Mouse (Mus musculus) thymus, postnatal 36 days (tissue): ENCODE measurements around the gene Tgtp2.

Experiments used
- DNase-seq, 2 experiments: peaks; one replicate each; pipeline ENCODE4 v3.0.0; 2022; ENCODE audit warnings: mixed read lengths in 2 of 2

Tgtp2 gene

DNA sequence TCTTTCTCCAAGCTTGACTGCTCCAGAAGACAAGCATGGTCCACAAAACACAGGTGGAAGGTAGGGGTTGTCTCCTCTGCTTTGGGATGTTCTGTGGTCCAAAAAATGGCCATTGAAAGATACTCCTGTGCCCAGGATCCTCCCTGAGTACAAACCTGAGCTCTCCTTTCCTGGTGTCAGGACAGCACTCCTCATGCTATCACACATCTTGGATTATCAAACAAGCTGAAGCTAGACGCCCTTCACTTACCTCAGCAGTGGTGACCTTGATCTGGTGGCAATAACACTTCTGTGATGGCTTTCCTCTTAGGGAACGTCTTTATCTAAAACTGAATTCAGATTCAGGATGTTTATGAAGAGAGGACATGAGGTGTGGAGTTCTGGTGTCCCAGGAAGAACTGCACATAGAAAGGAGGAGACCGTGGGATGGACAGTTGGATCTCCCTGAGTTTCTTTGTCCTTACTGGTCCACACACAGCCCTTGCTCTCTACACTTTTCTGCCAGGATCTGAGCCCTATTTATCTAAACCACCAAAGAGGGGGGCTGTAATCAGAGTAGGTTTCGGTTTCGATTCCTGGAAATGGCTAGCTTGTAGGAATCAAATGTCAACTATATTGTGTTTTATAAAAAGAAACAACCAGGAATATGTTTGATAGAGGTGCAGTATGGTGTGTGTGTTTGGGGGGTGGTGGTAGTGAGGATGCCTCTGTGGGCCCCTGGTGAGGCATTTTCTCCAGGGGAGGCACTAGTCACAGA is at the start of gene Tgtp2:
Tgtp2 (minus strand) TSS at position 494 of the 757 bp plus-strand sequence.
- DNase-seq: peak in 1 of 2 experiments; percentile 7

DNA sequence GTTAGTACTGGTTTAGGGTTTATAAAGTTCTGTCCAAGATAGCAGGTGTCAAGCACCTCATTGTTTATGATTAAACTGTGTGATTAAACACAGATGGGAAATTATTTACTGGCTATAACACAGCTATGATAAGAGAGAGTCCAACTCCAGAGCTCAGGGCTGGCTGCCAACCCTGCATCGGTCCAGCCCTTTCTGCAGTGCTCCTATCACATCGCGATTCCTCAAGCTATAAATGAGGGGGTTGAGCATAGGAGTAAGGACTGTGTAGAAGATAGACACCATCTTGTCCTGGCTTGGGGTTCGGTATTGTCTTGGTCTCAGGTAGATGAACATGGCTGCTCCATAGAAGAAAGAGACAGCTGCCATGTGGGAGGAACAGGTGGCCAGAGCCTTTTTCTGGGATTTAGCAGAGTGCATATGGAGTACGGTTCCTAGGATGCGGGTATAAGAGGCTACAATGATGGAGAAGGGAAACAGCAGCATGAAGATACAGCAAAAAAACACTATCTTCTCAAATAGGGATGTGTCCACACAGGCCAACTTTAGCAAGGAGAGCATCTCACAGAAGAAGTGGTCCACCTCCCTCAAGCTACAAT is 48.7 kb upstream of the Tgtp2 start:
- DNase-seq: no peak

DNA sequence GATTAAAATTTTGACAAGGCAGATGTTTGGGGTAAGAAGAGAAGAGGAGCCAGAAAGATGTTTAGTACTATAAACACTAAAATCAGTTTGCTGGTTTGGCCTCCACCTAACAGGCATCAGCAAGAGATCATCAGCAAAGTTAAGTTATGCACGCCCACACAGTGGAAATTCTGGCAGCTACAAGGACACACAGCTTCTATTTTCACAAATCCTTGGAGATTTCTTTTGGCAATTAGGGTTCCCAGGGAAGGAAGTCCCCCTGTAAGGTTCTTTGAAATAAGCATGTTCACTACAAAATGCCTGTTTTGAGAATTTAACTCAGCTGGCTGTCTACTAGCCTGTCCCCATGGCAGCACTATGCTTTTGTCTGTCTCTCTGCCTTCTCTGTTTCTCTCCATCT is 47.0 kb upstream of the Tgtp2 start:
- no peak for DNase-seq

DNA sequence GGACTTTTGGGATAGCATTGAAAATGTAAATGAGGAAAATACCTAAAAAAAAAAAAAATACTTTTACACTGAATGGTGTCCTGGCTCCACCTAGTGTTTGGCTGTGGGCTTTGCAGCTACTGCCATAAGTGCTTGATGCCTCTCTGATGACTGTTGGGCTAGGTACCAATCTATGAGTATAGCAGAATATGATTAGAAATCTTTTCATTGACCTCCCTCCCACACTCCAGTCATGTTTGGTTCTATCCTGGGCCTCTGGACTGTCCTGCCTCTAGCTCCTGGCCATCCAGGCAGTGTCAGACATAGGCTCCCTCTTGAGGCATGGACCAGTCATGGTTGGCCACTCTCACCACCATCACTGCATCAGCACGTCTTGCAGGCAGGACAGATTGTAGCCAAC is 44.8 kb upstream of the Tgtp2 start:
- DNase-seq: peak; percentile 46 to 50

DNA sequence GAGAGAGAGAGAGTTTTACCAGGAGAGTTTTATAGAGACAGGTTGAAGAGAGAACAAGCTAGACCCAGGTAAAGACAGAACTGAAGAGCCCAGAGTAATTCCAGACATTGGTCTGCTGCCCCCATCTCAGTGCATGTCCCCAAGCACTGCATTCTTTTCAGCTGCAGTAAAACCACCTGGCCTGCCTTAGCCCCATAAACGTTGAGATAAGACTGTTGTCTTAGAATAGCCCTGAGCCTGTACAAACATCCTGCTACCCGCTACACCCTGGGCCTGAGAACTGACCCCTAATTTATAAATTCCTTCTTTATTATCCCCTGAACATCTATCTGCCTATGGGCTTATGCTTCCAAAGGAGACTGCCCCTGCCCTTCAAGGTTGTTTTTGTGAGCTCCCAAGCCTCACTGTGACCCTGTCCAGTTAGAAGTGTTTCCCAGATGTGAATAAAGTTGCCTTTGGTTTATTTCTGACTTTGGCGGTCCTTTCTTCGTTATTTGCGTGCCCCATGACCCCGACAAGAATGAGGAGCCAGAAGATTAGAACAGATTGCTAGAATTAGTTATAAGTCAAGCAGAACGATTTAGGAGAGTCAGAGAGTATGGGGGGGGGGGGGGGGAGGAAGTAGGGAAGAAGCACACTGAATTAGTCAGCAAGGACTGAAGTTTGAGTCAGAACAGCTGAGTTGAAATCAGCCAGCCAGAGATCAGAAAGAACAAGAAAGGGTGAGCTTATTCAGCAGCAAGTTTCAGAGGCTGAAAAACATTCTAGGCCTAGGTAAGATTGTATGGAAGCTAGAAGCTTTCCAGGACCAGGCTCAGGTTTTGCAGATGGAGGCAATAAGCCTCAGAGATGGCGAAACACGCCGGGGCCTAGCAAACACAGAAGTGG is 43.9 kb upstream of the Tgtp2 start:
- no peak for DNase-seq

DNA sequence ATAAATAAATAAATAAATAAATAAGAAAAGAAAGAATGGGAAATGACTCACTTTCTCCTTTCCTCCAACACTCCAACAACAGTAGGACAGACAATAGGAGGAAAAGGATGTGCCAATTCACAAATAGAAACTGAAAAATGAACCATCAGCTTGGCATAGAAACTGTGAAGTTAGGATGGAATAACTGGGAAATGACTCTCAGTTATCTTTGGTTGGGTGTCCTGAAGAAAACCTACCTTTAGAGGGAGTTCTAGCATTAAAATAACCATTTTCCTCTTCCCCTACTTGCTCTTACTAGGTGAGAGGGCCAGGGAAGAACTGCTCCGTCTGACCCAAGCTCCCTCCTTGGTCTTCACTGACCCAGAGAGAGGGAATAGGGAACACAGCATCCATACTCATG is 41.7 kb upstream of the Tgtp2 start:
- no peak for DNase-seq

DNA sequence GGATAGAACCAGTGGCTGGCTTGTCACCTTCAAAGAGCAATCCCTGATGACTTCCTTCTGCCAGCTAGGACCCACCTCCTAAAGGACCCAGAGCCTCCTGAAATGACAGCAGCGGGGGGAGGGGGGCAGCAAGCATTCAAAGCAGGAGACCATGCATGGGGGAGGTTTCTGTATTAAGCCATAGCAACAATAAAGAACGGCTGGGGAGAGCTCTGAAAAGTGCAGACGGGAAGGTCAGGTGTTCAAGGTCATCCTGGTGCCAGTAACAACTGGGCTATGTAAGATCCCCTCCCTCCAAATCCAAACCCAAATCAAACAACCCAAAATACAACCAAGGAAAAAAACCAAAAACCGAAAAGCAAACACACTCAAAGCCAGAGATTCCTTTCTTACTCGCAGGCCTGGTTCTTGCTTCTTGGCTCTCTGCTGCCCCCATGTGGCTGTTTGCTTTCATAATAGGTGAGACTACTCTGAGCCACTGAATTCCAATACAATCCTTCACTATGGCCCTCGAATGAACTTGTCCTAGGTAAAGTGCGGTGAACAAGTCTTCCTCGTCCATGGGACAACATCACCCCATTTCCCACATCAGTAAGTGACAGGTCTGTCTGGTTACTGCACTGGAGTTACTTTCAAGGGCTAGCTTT is 39.2 kb upstream of the Tgtp2 start:
- peak; percentile 85 to 90 for DNase-seq

DNA sequence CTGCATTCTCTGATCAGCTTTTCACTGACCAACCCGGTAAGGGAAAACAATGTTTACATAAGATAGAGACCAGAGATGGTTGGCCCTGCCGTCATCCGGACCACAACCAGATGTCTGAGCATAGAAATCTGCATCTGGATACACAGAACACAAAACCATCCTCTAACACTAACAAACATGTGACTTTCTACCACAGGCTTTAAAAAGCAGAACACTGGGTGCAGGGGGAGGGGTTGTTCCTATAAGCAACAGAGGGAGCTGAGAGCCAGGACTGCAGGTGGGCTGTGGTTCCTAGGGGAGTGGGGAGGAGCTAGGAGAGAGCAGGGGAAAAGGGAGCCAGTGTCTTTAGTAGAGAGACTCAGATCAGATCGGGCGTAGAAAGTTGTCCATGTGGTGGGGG is 37.5 kb upstream of the Tgtp2 start:
- peak; percentile 53 to 71 for DNase-seq

DNA sequence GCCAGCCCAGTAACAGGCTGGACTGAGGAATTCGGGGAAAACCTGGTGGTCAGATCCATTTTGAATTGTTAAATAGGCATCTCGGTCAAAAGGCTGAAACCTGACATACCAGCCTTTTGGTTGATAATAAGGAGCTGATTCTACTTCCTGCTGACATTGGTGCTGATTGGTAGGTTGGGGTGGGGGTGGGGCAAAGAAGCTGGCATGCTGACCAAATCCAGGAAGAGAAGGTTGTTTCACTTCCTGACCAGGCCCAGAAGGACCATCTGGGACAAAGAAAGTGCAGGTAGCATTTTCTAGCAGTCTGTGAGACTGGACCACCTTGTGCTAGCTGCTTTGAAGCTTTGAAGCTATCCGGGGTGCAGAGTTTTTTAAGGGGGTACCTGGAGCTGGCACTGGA is 36.4 kb upstream of the Tgtp2 start:
- no peak for DNase-seq

DNA sequence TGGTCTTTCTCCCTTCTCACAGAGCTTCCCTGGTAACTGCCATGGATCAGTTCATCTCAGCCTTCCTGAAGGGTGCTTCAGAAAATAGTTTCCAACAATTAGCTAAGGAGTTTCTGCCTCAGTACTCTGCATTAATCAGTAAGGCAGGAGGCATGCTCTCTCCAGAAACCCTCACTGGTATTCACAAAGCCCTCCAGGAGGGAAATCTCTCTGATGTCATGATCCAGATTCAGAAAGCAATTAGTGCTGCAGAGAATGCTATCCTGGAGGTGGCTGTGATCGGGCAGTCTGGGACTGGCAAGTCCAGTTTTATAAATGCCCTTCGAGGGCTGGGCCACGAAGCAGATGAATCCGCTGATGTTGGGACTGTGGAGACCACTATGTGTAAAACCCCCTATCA is 31.4 kb upstream of the Tgtp2 start:
- no peak for DNase-seq

DNA sequence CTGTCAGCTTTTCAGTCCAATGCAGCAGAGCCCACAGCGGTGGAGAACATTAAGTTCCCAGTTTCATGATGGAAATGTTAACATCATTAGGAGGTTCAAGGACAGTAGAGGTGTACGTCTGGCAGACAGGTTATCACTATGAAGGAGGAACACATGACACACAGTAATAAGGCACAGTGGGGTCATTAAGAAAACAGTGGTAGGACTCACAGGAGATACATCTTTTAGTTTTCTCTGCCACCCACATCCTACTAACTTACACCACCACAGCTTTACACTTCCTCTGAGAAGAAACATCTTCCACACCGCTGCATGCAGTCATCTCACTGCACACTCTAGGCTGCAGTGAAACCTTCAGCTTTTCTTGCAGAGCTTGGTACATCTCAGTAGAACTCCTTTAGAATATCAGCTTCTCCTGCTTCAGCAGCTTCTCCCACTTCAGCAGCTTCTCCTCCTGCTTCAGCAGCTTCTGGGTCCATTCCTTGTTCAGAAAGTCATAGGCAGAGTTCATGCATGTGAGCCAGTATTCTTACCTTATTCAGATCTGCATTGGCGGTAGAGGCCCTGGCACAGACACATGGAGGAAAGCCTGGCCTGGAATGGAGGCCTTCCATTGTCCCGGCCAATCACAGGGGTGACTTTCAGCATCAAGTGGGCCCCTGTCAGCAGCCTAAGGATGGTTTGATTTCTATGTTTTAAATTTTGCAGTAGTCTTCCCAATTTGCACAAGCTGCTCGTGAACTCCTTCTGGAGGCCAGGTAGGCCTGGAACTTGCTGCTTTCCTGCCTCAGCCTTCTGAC is 30.1 kb upstream of the Tgtp2 start:
- DNase-seq: peak; percentile 60 to 67

DNA sequence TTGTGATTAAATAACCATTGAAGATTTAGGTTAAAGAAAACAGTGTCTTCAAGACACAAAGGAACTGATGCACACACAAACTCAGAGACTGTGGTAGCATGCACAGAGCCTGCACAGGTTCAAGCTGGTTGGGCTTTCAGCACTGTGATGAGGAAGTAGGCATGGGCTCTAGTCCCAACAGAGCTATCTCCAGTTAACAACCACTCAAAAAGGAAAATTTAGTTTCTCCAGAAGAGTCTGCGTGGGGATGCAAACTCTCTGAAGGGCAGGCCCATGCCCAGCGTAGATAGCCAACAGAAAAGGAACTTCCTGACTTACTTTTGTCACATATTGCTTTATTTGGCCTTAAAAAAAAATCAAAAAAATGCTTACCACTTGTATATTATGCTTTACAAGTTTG is 28.8 kb upstream of the Tgtp2 start:
- DNase-seq: peak in 1 of 2 experiments; percentile 34

DNA sequence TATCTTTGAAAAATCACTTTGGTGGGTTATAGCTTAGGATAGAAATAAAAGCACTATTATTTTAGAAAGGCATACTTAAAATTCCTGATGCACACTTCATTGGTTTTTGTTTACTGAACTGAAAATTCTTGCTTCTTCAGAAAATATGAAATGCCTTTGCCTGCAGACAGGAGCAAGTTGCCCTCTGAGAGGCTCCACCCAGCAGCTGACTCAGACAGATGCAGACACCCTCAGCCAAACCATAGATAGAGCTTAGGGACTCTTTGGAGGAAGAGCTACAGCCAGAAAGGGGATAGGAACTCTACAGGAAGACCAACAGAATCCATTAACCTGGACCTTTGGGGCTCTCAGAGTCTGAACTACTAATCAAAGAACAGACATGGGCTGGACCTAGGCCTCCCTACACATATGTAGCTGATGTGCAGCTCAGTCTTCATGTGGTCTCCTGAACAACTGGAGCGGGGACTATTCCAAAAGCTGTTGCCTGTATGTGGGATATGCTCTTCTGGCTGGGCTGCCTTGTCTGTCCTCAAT is 28.1 kb upstream of the Tgtp2 start:
- peak in 1 of 2 experiments; percentile 42 for DNase-seq

DNA sequence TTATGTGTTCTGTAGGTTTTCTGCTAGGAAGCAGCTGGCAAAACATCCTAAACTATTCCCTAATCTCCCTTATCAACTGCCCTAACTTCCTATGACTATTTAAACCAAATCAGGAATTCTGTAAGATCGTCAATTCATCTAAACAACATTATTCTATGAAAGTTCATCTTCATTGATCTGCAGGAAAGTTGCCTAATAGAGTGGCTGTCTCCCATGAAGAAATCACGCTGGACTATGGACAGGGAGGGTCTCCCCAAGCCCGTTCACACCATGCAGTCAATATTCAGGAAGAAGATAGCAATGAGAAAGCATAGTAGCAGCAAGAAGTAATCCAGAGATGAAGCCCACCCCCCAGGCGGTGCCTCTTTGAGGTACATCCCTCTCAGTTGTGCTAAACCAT is 27.2 kb upstream of the Tgtp2 start:
- DNase-seq: no peak

DNA sequence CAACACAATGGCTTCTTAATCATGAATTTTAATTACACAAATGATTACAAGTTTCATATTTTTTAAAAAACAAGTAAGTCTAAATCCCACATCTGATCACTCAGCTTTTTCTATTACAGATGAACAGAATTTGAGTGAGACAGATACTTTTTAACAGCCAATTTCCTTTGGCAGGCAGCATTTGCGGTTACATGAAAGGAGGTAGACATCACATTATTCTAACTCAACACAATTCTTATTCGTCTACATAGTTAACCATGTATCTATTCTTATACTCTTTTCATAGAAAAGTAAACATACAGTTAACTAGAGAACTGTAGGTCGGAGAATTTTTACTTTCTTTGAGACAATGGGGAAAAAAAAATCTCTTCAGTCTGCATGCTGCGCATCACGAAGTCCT is 26.5 kb upstream of the Tgtp2 start:
- DNase-seq: no peak

DNA sequence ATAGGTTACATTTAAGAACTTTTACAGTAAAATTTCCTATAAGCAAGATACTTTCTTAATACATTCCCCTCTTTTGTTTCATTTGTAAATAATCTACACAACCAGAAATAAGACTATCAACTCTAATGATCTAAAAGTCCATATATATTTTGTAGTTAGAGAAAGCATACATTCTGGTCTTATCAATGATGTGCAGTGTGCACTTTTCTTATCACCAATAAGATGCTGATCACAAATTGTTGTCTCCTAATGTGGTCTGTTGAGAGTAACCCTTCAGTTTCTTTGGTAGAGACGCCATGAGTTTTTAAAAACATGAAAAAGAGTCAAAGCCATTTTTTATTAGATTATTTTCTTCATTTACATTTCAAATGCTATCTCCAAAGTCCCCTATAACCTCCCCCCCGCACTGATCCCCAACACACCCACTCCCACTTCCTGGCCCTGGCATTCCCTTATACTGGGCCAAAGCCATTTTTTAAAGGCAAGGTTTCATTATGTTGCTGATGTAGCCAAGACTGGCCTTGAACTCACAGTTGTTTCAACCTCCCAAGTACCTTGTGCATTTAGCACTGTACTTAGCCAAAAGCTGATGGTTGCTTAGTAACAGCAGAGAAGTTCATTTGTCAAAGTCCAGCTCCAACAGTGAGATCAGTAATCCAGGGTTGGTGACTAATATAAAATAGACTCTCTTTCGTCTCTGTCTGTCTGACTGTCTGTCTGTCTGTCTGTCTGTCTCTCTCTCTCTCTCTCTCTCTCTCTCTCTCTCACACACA is 25.9 kb upstream of the Tgtp2 start:
- DNase-seq: no peak

DNA sequence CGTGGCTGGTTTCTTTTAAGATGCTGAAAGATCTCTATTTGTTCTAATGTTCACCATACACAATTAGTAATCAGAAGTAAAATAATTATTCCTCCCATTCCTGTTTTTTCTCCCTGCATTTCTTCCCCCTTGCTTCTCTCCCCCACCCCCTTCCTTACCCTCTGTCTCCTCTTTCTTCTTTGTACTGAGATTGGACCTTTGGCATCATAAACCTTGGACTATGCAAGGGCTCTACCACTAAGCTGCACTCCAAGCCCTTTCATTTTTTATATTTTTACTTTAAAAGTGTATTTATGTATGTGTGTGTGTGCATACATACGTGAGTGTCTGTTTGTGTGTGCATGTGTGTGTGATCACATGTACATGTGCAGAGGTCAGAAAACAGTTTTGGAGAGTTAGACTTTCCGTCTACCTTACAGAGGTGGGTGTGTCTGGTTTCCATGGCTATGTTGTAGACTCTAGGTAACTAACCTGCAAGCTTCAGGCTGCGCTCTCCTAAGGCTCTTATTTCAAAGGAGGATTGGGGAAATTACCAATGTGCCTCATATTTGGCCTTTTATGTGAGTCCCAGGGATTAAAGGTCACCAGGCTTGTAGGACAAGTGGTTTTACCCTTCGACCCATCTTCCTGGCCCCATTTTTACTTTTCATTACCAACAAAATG is 25.1 kb upstream of the Tgtp2 start:
- no peak for DNase-seq

DNA sequence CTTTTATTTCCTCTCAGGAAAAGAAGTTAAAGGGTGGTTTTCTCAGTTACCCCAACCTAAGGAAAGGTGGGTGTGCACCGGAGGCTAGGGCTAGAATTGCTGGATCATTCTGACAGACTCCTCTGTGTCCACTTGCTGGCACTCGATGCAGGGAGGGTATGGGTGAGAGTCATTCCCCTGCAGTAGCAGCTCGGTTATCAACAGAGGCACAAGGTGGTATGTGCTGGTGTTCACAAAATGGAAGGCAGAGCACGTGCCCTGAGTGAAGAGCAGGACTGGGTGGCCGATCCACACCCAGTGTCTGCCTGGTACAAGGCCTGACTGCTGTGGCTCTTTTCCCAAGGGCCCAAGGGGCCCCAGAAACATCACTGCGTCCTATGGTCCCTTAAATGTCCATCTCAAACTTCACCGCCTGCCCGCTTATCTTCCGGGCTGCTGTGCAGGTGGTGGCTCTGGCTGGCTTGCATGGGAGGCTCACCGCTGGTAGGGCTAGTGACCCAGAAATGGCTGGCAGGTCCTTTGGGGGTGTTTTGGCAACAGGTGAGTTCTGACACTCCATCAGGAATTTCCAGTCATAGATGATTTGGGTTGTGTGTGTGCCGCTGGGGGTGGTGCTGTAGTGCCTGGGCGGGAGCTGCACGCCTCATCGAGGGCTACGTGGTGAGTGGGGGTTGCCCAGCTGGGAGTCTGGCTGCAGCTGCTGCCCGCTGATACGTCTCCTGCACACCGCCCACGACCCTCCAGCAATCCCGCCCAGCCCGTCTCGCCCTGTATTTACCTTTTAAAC is 24.0 kb upstream of the Tgtp2 start:
- peak; percentile 72 to 83 for DNase-seq

DNA sequence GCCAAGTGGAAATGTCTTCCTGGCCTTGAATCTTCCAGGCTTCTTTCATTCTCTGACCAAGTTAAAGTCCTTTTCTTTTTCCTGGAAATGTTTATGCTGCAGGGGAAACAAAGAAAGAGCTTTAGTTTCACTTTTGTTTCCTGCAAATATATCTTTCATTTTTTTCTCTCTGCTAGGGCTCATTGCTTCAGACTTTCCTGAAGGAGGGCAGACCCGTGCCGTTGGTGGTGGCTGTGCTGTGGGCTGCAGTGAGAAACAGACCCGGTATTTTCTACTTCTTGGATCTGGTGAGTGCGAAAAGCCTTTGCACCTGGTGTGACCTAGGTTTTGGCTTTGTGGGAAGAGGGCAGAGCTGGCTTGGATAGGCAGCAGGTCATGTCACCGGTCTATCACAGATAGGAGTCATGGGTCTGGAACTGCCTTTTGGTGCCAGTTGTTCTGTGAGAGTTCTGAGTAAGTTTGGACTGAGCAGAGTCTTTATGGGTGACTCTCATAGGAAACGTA is 22.9 kb upstream of the Tgtp2 start:
- peak; percentile 52 to 59 for DNase-seq

DNA sequence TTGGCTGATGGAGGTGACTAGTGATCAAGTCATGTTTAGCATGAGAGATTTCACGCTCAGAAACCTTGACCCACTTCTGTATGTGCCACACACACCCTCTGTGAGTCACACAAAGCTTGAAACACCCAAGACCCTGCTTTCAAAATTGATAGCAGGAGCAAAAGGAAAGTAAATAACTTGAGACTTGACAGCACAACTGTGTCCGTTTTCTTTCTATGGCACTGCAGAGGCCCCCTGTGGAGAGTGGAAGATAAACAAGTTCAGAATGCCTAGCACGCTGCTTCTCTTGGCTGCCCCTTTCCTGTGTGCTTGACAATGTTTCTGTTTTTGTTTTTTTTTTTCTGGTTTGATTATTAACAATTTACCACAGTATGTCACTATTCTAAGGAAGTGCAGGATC is 20.9 kb upstream of the Tgtp2 start:
- DNase-seq: peak; percentile 51 to 55
